Mouse (Mus musculus) E14TG2a.4 (cell line): Measurements from ENCODE around the gene Tecpr1.
A peak's percentile ranks its signal among the peaks of the same experiment; 100 is the strongest.

Source experiments
- CTCF ChIP-seq: conservative IDR thresholded peaks from 2 replicates; pipeline ENCODE4 v1.5.1; 2014; ENCODE audit warnings: low read length
- POU5F1 ChIP-seq: IDR thresholded peaks from 2 replicates; pipeline ENCODE4 v1.6.1; 2014; ENCODE audit warnings: low read length, borderline replicate concordance

DNA sequence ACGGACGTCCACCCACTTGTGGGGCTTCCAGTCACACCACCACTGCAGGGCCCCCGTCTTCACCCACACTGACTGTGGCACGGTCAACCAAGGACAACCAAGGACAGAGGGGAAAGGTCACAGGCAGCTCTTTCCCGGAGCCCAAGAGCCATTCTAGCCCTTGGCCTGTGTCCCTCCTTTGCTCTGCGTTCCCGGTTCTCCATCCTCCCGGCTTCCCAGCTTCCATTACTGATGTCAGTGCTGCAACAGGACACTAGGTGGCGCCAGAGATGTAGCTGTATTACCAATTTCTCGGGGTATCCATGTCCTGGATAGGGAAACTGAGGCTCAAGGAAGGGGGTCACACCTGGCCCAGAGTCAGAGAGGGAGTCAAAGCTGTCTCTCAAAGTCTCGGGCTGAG, 15.9 kb downstream of the Tecpr1 start:
- TF ChIP-seq CTCF (peak; percentile 94), POU5F1 (no peak)
